Mouse (Mus musculus): ENCODE results near the gene Tmem132a. TPM values are rescaled to one million over a fixed set of nuclear protein-coding genes. Genes with fewer than 3 reads are reported as not detected.

The Tmem132a gene
- 154 and 160 TPM in 2 replicates for polyA plus RNA-seq (2014; fragmentation: Nextera tagmentation; extraction: Ambion mirVana)

- 1% methylated on average over 8 of the region's 8 CpGs for WGBS
- H3K27ac ChIP-seq: peak within 1 kb of the TSS; percentile 95
- peak within 1 kb of the TSS; percentile 99 for H3K9ac ChIP-seq
- peaks cover 25% of the 10 kb centered on the region for H3K4me1 ChIP-seq (replicated peaks; ENCODE audit: control insufficient read depth, insufficient read depth, low read length)
- no peaks in the 10 kb centered on the region for H3K9me3 ChIP-seq (ENCODE audit: control insufficient read depth, low read length)
- ATAC-seq (ENCODE audit: low FRiP score): peak; percentile 32
- peak within 1 kb of the TSS; percentile 94 for H3K4me2 ChIP-seq (replicated peaks)
- H3K4me3 ChIP-seq (replicated peaks; ENCODE audit: low read length): peak within 1 kb of the TSS; percentile 94
- no peak for DNase-seq (ENCODE audit: low spot score)
- H3K27me3 ChIP-seq (ENCODE audit: control insufficient read depth, insufficient read depth, low read length): no peaks in the 10 kb centered on the region
- peaks cover 56% of the 10 kb centered on the region for H3K36me3 ChIP-seq (replicated peaks; ENCODE audit: control insufficient read depth, insufficient read depth)
These were observed at the start of gene Tmem132a for GRCm38 (mm10) chr19:10869886-10870527. Gene Tmem132a, minus strand, starts transcription at chr19:10869940.

- 0 out of 2 replicates have a peak, but pooled peaks have one; percentile 34 for ATAC-seq (ENCODE audit: low FRiP score)
- Histone ChIP-seq H3K27ac (no peak overlapping the region), H3K4me3 (replicated peaks; ENCODE audit: low read length) (no peak overlapping the region), H3K4me1 (replicated peaks; ENCODE audit: control insufficient read depth, insufficient read depth, low read length) (no peaks in the 10 kb centered on the region), H3K9me3 (ENCODE audit: control insufficient read depth, low read length) (no peaks in the 10 kb centered on the region), H3K9ac (no peak overlapping the region), H3K4me2 (replicated peaks) (no peak overlapping the region), H3K27me3 (ENCODE audit: control insufficient read depth, insufficient read depth, low read length) (no peaks in the 10 kb centered on the region), H3K36me3 (replicated peaks; ENCODE audit: control insufficient read depth, insufficient read depth) (no peaks in the 10 kb centered on the region)
- WGBS: 84% methylated on average over 10 of the region's 10 CpGs
- DNase-seq (ENCODE audit: low spot score): no peak
These were observed 48.7 kb upstream of the Tmem132a start for GRCm38 (mm10) chr19:10918321-10918991.

- Histone ChIP-seq H3K9ac (no peak overlapping the region), H3K27me3 (ENCODE audit: control insufficient read depth, insufficient read depth, low read length) (no peaks in the 10 kb centered on the region), H3K4me2 (replicated peaks) (no peak overlapping the region), H3K9me3 (ENCODE audit: control insufficient read depth, low read length) (no peaks in the 10 kb centered on the region), H3K27ac (no peak overlapping the region), H3K4me1 (replicated peaks; ENCODE audit: control insufficient read depth, insufficient read depth, low read length) (no peaks in the 10 kb centered on the region), H3K36me3 (replicated peaks; ENCODE audit: control insufficient read depth, insufficient read depth) (no peaks in the 10 kb centered on the region), H3K4me3 (replicated peaks; ENCODE audit: low read length) (no peak overlapping the region)
- DNase-seq (ENCODE audit: low spot score): no peak
- WGBS: 59% methylated on average over 5 of the region's 5 CpGs
- ATAC-seq (ENCODE audit: low FRiP score): no peak
These were observed 46.8 kb upstream of the Tmem132a start for GRCm38 (mm10) chr19:10916506-10916905.

- Histone ChIP-seq H3K27ac (no peak overlapping the region), H3K36me3 (replicated peaks; ENCODE audit: control insufficient read depth, insufficient read depth) (no peaks in the 10 kb centered on the region), H3K9ac (no peak overlapping the region), H3K4me1 (replicated peaks; ENCODE audit: control insufficient read depth, insufficient read depth, low read length) (no peaks in the 10 kb centered on the region), H3K4me2 (replicated peaks) (no peak overlapping the region), H3K27me3 (ENCODE audit: control insufficient read depth, insufficient read depth, low read length) (no peaks in the 10 kb centered on the region), H3K9me3 (ENCODE audit: control insufficient read depth, low read length) (no peaks in the 10 kb centered on the region), H3K4me3 (replicated peaks; ENCODE audit: low read length) (no peak overlapping the region)
- DNase-seq (ENCODE audit: low spot score) (no peak), ATAC-seq (ENCODE audit: low FRiP score) (no peak)
- WGBS: 93% methylated on average over 2 of the region's 2 CpGs
These were observed 45.1 kb upstream of the Tmem132a start for GRCm38 (mm10) chr19:10914870-10915269.

GRCm38 (mm10) chr19:10914291-10914690 lies 44.6 kb upstream of the Tmem132a start:
- WGBS: 81% methylated on average over 7 of the region's 7 CpGs
- Histone ChIP-seq H3K36me3 (replicated peaks; ENCODE audit: control insufficient read depth, insufficient read depth) (no peaks in the 10 kb centered on the region), H3K4me2 (replicated peaks) (no peak overlapping the region), H3K9me3 (ENCODE audit: control insufficient read depth, low read length) (no peaks in the 10 kb centered on the region), H3K27me3 (ENCODE audit: control insufficient read depth, insufficient read depth, low read length) (no peaks in the 10 kb centered on the region), H3K27ac (no peak overlapping the region), H3K4me1 (replicated peaks; ENCODE audit: control insufficient read depth, insufficient read depth, low read length) (no peaks in the 10 kb centered on the region), H3K9ac (no peak overlapping the region), H3K4me3 (replicated peaks; ENCODE audit: low read length) (no peak overlapping the region)
- ATAC-seq (ENCODE audit: low FRiP score): no peak
- DNase-seq (ENCODE audit: low spot score): no peak

GRCm38 (mm10) chr19:10909087-10909721 lies 39.5 kb upstream of the Tmem132a start:
- Histone ChIP-seq H3K4me3 (replicated peaks; ENCODE audit: low read length) (no peak overlapping the region), H3K9me3 (ENCODE audit: control insufficient read depth, low read length) (no peaks in the 10 kb centered on the region), H3K27me3 (ENCODE audit: control insufficient read depth, insufficient read depth, low read length) (no peaks in the 10 kb centered on the region), H3K4me2 (replicated peaks) (no peak overlapping the region), H3K4me1 (replicated peaks; ENCODE audit: control insufficient read depth, insufficient read depth, low read length) (no peaks in the 10 kb centered on the region), H3K9ac (no peak overlapping the region), H3K36me3 (replicated peaks; ENCODE audit: control insufficient read depth, insufficient read depth) (peaks cover 38% of the 10 kb centered on the region), H3K27ac (no peak overlapping the region)
- no peak for ATAC-seq (ENCODE audit: low FRiP score)
- 86% methylated on average over 6 of the region's 6 CpGs for WGBS
- DNase-seq (ENCODE audit: low spot score): no peak

GRCm38 (mm10) chr19:10907891-10908290 lies 38.2 kb upstream of the Tmem132a start:
- Histone ChIP-seq H3K9me3 (ENCODE audit: control insufficient read depth, low read length) (no peaks in the 10 kb centered on the region), H3K4me1 (replicated peaks; ENCODE audit: control insufficient read depth, insufficient read depth, low read length) (no peaks in the 10 kb centered on the region), H3K27ac (no peak overlapping the region), H3K27me3 (ENCODE audit: control insufficient read depth, insufficient read depth, low read length) (no peaks in the 10 kb centered on the region), H3K36me3 (replicated peaks; ENCODE audit: control insufficient read depth, insufficient read depth) (peaks cover 51% of the 10 kb centered on the region), H3K9ac (no peak overlapping the region), H3K4me2 (replicated peaks) (no peak overlapping the region), H3K4me3 (replicated peaks; ENCODE audit: low read length) (no peak overlapping the region)
- 64% methylated on average over 3 of the region's 3 CpGs for WGBS
- ATAC-seq (ENCODE audit: low FRiP score) (0 out of 2 replicates have a peak, but pooled peaks have one; percentile 12), DNase-seq (ENCODE audit: low spot score) (peak; percentile 57)

- 89% methylated on average over 5 of the region's 5 CpGs for WGBS
- no peak overlapping the region for H3K4me2 ChIP-seq (replicated peaks)
- H3K27me3 ChIP-seq (ENCODE audit: control insufficient read depth, insufficient read depth, low read length): no peaks in the 10 kb centered on the region
- H3K36me3 ChIP-seq (replicated peaks; ENCODE audit: control insufficient read depth, insufficient read depth): peaks cover 73% of the 10 kb centered on the region
- H3K27ac ChIP-seq: no peak overlapping the region
- ATAC-seq (ENCODE audit: low FRiP score) (no peak), DNase-seq (ENCODE audit: low spot score) (no peak)
- no peak overlapping the region for H3K4me3 ChIP-seq (replicated peaks; ENCODE audit: low read length)
- no peak overlapping the region for H3K9ac ChIP-seq
- H3K9me3 ChIP-seq (ENCODE audit: control insufficient read depth, low read length): no peaks in the 10 kb centered on the region
- no peaks in the 10 kb centered on the region for H3K4me1 ChIP-seq (replicated peaks; ENCODE audit: control insufficient read depth, insufficient read depth, low read length)
These were observed 35.9 kb upstream of the Tmem132a start for GRCm38 (mm10) chr19:10905728-10906000.

- ATAC-seq (ENCODE audit: low FRiP score) (no peak), DNase-seq (ENCODE audit: low spot score) (no peak)
- Histone ChIP-seq H3K4me2 (replicated peaks) (no peak overlapping the region), H3K27ac (no peak overlapping the region), H3K9ac (no peak overlapping the region), H3K9me3 (ENCODE audit: control insufficient read depth, low read length) (no peaks in the 10 kb centered on the region), H3K4me1 (replicated peaks; ENCODE audit: control insufficient read depth, insufficient read depth, low read length) (no peaks in the 10 kb centered on the region), H3K4me3 (replicated peaks; ENCODE audit: low read length) (no peak overlapping the region), H3K36me3 (replicated peaks; ENCODE audit: control insufficient read depth, insufficient read depth) (peaks cover 79% of the 10 kb centered on the region), H3K27me3 (ENCODE audit: control insufficient read depth, insufficient read depth, low read length) (no peaks in the 10 kb centered on the region)
- 68% methylated on average over 7 of the region's 7 CpGs for WGBS
These were observed 35.4 kb upstream of the Tmem132a start for GRCm38 (mm10) chr19:10904927-10905727.
